Mouse (Mus musculus) MEL (cell line): ENCODE results near the gene Wdr91. TPM values are rescaled to one million over a fixed set of nuclear protein-coding genes. Genes with fewer than 3 reads are reported as not detected.
A peak's percentile ranks its signal among the peaks of the same experiment; 100 is the strongest.

Experiments used
- DNase-seq: peaks from one replicate; pipeline ENCODE4 v3.0.0; 2011; ENCODE audit warnings: low read depth, low spot score
- H3K27ac ChIP-seq: 2 replicates; pipeline ENCODE4 v1.5.1; 2012; ENCODE audit warnings: low read depth, mild to moderate bottlenecking, control low read depth, low read length, moderate library complexity; ENCODE audit not compliant: control insufficient read depth
- H3K27me3 ChIP-seq, 2 experiments: fragments of 150-350 bp in 1 of 2; sonication (generic) in 1 of 2; 2 replicates each; pipeline ENCODE4 v1.6.1; 2012; ENCODE audit warnings: low read length in 2 of 2, mild to moderate bottlenecking in 2 of 2, improper control_type of control experiment in 1 of 2, moderate library complexity in 1 of 2; ENCODE audit not compliant: insufficient read depth in 2 of 2, control insufficient read depth in 1 of 2
- H3K36me3 ChIP-seq, 2 experiments: 2 replicates each; pipeline ENCODE4 v1.6.1; 2012 to 2014; ENCODE audit warnings: low read length in 2 of 2, improper control_type of control experiment in 1 of 2, inconsistent platforms in 1 of 2, mild to moderate bottlenecking in 1 of 2; ENCODE audit not compliant: insufficient read depth in 2 of 2, control insufficient read depth in 1 of 2
- H3K4me1 ChIP-seq, 2 experiments: fragments of 150-350 bp in 1 of 2; sonication (generic) in 1 of 2; 2 replicates each; pipeline ENCODE4 v1.6.1; 2012; ENCODE audit warnings: low read length in 2 of 2, improper control_type of control experiment in 1 of 2, mild to moderate bottlenecking in 1 of 2; ENCODE audit not compliant: insufficient read depth in 2 of 2, control insufficient read depth in 1 of 2
- H3K4me3 ChIP-seq, 2 experiments: fragments of 150-350 bp in 1 of 2; sonication (generic) in 1 of 2; 2 replicates each; pipeline ENCODE4 v1.5.1; 2012; ENCODE audit warnings: low read depth in 2 of 2, low read length in 2 of 2, mild to moderate bottlenecking in 2 of 2, moderate library complexity in 2 of 2, control low read depth in 1 of 2, improper control_type of control experiment in 1 of 2; ENCODE audit not compliant: control insufficient read depth in 1 of 2, insufficient read depth in 1 of 2
- H3K79me2 ChIP-seq: 2 replicates; pipeline ENCODE4 v1.6.1; 2012; ENCODE audit warnings: mild to moderate bottlenecking, low read length, moderate library complexity; ENCODE audit not compliant: control insufficient read depth, poor library complexity, insufficient read depth
- H3K9ac ChIP-seq: 2 replicates; pipeline ENCODE4 v1.6.1; 2012; ENCODE audit warnings: low read depth, mild to moderate bottlenecking, control low read depth, low read length, moderate library complexity; ENCODE audit not compliant: control insufficient read depth, poor library complexity, severe bottlenecking
- H3K9me3 ChIP-seq: fragments of 150-350 bp; sonication (generic); replicated peaks from 2 replicates; pipeline ENCODE4 v1.6.1; 2012; ENCODE audit warnings: mild to moderate bottlenecking, low read length, improper control_type of control experiment, moderate library complexity; ENCODE audit not compliant: insufficient read depth
- CHD1 ChIP-seq: IDR thresholded peaks from 2 replicates; pipeline ENCODE4 v1.6.1; 2012; ENCODE audit warnings: low read depth, mild to moderate bottlenecking, inconsistent platforms, low read length, improper control_type of control experiment
- CTCF ChIP-seq, 3 experiments: IDR thresholded peaks in 2 of 3; conservative IDR thresholded peaks in 1 of 3; 2 replicates each; pipeline ENCODE4 v1.5.1; 2011 to 2012; ENCODE audit warnings: low read length in 3 of 3, low read depth in 2 of 3, mild to moderate bottlenecking in 2 of 3, improper control_type of control experiment in 1 of 3, inconsistent platforms in 1 of 3, mixed read lengths in 1 of 3, moderate library complexity in 1 of 3; ENCODE audit not compliant: control insufficient read depth in 1 of 3, insufficient read depth in 1 of 3, poor library complexity in 1 of 3, severe bottlenecking in 1 of 3
- E2F4 ChIP-seq: IDR thresholded peaks from 2 replicates; pipeline ENCODE4 v1.6.1; 2011; ENCODE audit warnings: low read depth, low read length, improper control_type of control experiment, borderline replicate concordance
- ELF1 ChIP-seq: IDR thresholded peaks from 2 replicates; pipeline ENCODE4 v1.6.1; 2014; ENCODE audit warnings: low read depth, mild to moderate bottlenecking, inconsistent platforms, low read length, improper control_type of control experiment, moderate library complexity
- EP300 ChIP-seq, 2 experiments: IDR thresholded peaks; 2 replicates each; pipeline ENCODE4 v1.6.1; 2011; ENCODE audit warnings: improper control_type of control experiment in 2 of 2, low read length in 2 of 2, low read depth in 1 of 2, mild to moderate bottlenecking in 1 of 2
- ETS1 ChIP-seq: IDR thresholded peaks from 2 replicates; pipeline ENCODE4 v1.6.1; 2012; ENCODE audit warnings: low read depth, mild to moderate bottlenecking, inconsistent platforms, low read length, improper control_type of control experiment, moderate library complexity
- GATA1 ChIP-seq: IDR thresholded peaks from 2 replicates; pipeline ENCODE4 v1.6.1; 2011; ENCODE audit warnings: low read depth, low read length, improper control_type of control experiment
- JUND ChIP-seq: IDR thresholded peaks from 2 replicates; pipeline ENCODE4 v1.6.1; 2011; ENCODE audit warnings: low read depth, mild to moderate bottlenecking, improper control_type of control experiment, low read length
- MAFK ChIP-seq: IDR thresholded peaks from 2 replicates; pipeline ENCODE4 v1.6.1; 2011; ENCODE audit warnings: low read depth, mild to moderate bottlenecking, low read length, improper control_type of control experiment, borderline replicate concordance
- MYC ChIP-seq: IDR thresholded peaks from 2 replicates; pipeline ENCODE4 v1.6.1; 2011; ENCODE audit warnings: low read depth, mild to moderate bottlenecking, low read length, improper control_type of control experiment, moderate library complexity
- NRF1 ChIP-seq: IDR thresholded peaks from 2 replicates; pipeline ENCODE4 v1.6.1; 2014; ENCODE audit warnings: low read depth, mild to moderate bottlenecking, inconsistent platforms, low read length, improper control_type of control experiment, moderate library complexity; ENCODE audit not compliant: poor library complexity, insufficient read depth, severe bottlenecking
- POLR2A ChIP-seq, 2 experiments: IDR thresholded peaks; 2 replicates each; pipeline ENCODE4 v1.6.1; 2011 to 2012; ENCODE audit warnings: low read length in 2 of 2, mild to moderate bottlenecking in 2 of 2, control low read depth in 1 of 2, improper control_type of control experiment in 1 of 2, low read depth in 1 of 2, moderate library complexity in 1 of 2; ENCODE audit not compliant: control insufficient read depth in 1 of 2, insufficient read depth in 1 of 2, poor library complexity in 1 of 2
- POLR2AphosphoS2 ChIP-seq: IDR thresholded peaks from 2 replicates; pipeline ENCODE4 v1.6.1; 2011; ENCODE audit warnings: low read length, improper control_type of control experiment
- RAD21 ChIP-seq: IDR thresholded peaks from 2 replicates; pipeline ENCODE4 v1.6.1; 2011; ENCODE audit warnings: mild to moderate bottlenecking, low read depth, low read length, improper control_type of control experiment
- SMC3 ChIP-seq: IDR thresholded peaks from 2 replicates; pipeline ENCODE4 v1.6.1; 2011; ENCODE audit warnings: low read depth, low read length, improper control_type of control experiment
- TBP ChIP-seq: IDR thresholded peaks from 2 replicates; pipeline ENCODE4 v1.8.0; 2011; ENCODE audit warnings: low read depth, low read length, improper control_type of control experiment
- TCF12 ChIP-seq: IDR thresholded peaks from 2 replicates; pipeline ENCODE4 v1.6.1; 2014; ENCODE audit warnings: low read depth, mild to moderate bottlenecking, inconsistent platforms, low read length, improper control_type of control experiment, moderate library complexity
- USF2 ChIP-seq, 2 experiments: IDR thresholded peaks; 2 replicates each; pipeline ENCODE4 v1.6.1; 2011 to 2012; ENCODE audit warnings: improper control_type of control experiment in 2 of 2, low read length in 2 of 2, borderline replicate concordance in 1 of 2, inconsistent platforms in 1 of 2, low read depth in 1 of 2, mild to moderate bottlenecking in 1 of 2; ENCODE audit not compliant: insufficient read depth in 1 of 2
- ZC3H11A ChIP-seq: IDR thresholded peaks from 2 replicates; pipeline ENCODE4 v1.6.1; 2012; ENCODE audit warnings: low read depth, mild to moderate bottlenecking, inconsistent platforms, low read length, improper control_type of control experiment
- ZKSCAN1 ChIP-seq: IDR thresholded peaks from 2 replicates; pipeline ENCODE4 v1.6.1; 2012; ENCODE audit warnings: low read depth, mild to moderate bottlenecking, inconsistent platforms, low read length, improper control_type of control experiment, moderate library complexity
- polyA plus RNA-seq, 2 experiments: library from polyadenylated mRNA; stranded (reverse) in 1 of 2; unstranded in 1 of 2; fragments of >175 nt in 1 of 2; fragments of >200 nt in 1 of 2; gene quantifications; 2 replicates each; pipeline versions ENCODE4 v1.2.1 to v1.2.4; 2012; ENCODE audit warnings: low replicate concordance in 2 of 2, low read depth in 1 of 2; ENCODE audit not compliant: insufficient read length in 2 of 2, insufficient read depth in 1 of 2, missing spikeins in 1 of 2
- total RNA-seq: library from RNA; depleted of rRNA; stranded (reverse); fragments of 300-350 nt; gene quantifications from 2 replicates; pipeline ENCODE4 v1.2.3, GENCODE M21; 2012; rRNA removed

Wdr91 gene
- total and polyA plus RNA-seq, 3 experiments: 11.7 to 24.1 TPM; not detected in 1

DNA sequence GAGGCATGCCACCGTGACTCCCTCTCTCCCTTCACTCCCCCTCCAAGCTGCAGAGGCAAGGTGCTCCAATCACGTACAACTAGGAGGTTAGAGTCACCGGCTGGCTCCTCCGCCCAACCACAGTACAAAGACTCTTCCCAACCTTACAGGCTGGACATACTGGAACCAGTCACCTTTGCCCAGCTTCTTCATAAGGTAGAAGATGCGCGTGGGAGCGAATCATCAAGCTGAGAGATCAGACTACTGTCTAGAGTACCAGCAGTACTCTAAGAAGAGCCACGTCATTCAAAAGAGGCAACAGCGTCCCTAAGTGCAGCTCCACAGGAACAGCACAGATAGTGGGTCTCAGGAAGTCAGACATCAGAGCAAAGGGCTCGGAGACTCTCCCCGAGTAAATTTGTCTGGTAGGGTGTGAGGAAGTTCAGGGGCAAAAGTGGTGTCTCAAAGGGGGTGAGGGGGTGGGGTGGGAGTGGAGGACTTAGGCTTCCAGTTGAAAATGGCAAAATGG lies 49.1 kb downstream of the Wdr91 start:
- Histone ChIP-seq H3K4me1 (peaks cover 8 to 21% of the 10 kb centered on the region in 2 experiments), H3K79me2 (peaks cover 3% of the 10 kb centered on the region; the same call in 1 of the 2 replicates), H3K27ac (peak overlapping the region; percentile 96), H3K9me3 (no peaks in the 10 kb centered on the region), H3K27me3 (peaks cover 0 to 1% of the 10 kb centered on the region in 2 experiments; a peak in 1 of 4 replicates), H3K9ac (peak overlapping the region; percentile 83), H3K4me3 (peak overlapping the region; percentile 81 to 96), H3K36me3 (peaks cover 0 to 14% of the 10 kb centered on the region in 2 experiments; a peak in 2 of 4 replicates)
- TF ChIP-seq ETS1: peak; percentile 51
- TF ChIP-seq NRF1: no peak
- TF ChIP-seq SMC3: peak; percentile 16; the same call in 1 of the 2 replicates
- peak in 1 of 2 experiments; percentile 35; a peak in 1 of 4 replicates for TF ChIP-seq POLR2A (IDR thresholded peaks at IDR 0.05; ENCODE audit: control insufficient read depth in 1 of 2, insufficient read depth in 1 of 2, low read depth in 1 of 2, low read length in 2 of 2, poor library complexity in 1 of 2)
- TF ChIP-seq ELF1: 0 out of 2 replicates have a peak, but pooled peaks have one; percentile 51
- TF ChIP-seq RAD21: peak; percentile 25
- no peak for TF ChIP-seq E2F4
- TF ChIP-seq MYC: no peak
- no peak for TF ChIP-seq USF2 (IDR thresholded peaks at IDR 0.05; ENCODE audit: borderline replicate concordance in 1 of 2, insufficient read depth in 1 of 2, low read depth in 1 of 2, low read length in 2 of 2)
- no peak for TF ChIP-seq CHD1
- TF ChIP-seq EP300 (IDR thresholded peaks at IDR 0.05; ENCODE audit: low read depth in 1 of 2, low read length in 2 of 2): no peak; a peak in 1 of 4 replicates
- no peak for TF ChIP-seq TBP
- peak in 1 of 3 experiments; percentile 30; a peak in 2 of 6 replicates for TF ChIP-seq CTCF (IDR thresholded peaks at IDR 0.05 in 2 of 3, conservative IDR thresholded peaks at IDR 0.05 in 1 of 3; ENCODE audit: control insufficient read depth in 1 of 3, insufficient read depth in 1 of 3, low read depth in 2 of 3, low read length in 3 of 3, poor library complexity in 1 of 3, severe bottlenecking in 1 of 3)
- TF ChIP-seq TCF12: 0 out of 2 replicates have a peak, but pooled peaks have one; percentile 17
- TF ChIP-seq MAFK: no peak
- DNase-seq: peak; percentile 76

DNA sequence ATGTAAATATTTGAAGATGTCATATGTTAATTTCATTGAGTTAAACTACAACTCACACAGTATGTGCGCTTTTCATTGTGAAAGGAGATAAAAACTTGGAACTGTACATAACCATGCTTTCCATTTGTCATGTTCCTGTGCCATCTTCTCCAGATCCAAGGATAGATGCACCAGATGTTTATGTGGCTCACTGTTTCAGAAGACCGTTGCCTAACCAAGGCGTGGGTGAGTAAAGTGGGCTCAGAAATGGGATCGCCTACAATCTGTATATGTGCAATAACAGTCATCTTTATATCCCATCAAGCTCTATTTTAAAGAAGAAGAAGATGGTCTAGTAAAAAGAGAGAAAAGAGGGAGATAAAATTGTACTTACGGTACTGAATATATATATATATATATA lies 78.3 kb downstream of the Wdr91 start:
- H3K4me3 ChIP-seq: no peak overlapping the region
- H3K9ac ChIP-seq: no peak overlapping the region
- no peaks in the 10 kb centered on the region; a peak in 1 of 4 replicates for H3K27me3 ChIP-seq
- H3K79me2 ChIP-seq: no peaks in the 10 kb centered on the region
- TF ChIP-seq JUND (no peak), ZKSCAN1 (no peak), ZC3H11A (no peak), POLR2AphosphoS2 (no peak), GATA1 (no peak)
- TF ChIP-seq, all 39 proteins: peak for 0
- Histone ChIP-seq H3K4me1 (no peaks in the 10 kb centered on the region), H3K27ac (no peak overlapping the region), H3K36me3 (no peaks in the 10 kb centered on the region), H3K9me3 (no peaks in the 10 kb centered on the region)
- DNase-seq: no peak

Other genes starting within 250 kb of the Wdr91 start
- gene Agbl3, start 130.4 kb downstream of the Wdr91 start, total RNA-seq: not detected in 2 replicates
- gene Agbl3, start 130.4 kb downstream of the Wdr91 start, polyA plus RNA-seq: 1 to 10 TPM in 1 of 2 experiments, not detected in 1; 1.3 TPM
- gene Tmem140, start 47.7 kb downstream of the Wdr91 start, total RNA-seq: 2.5 TPM in 2 replicates
- 1 to 10 TPM in 1 of 2 experiments, not detected in 1; 4.0 TPM for gene Tmem140, start 47.7 kb downstream of the Wdr91 start, polyA plus RNA-seq
- gene Cyren, start 32.8 kb downstream of the Wdr91 start, total RNA-seq: 9.4 and 10.1 TPM in 2 replicates
- 10 to 100 TPM in 1 of 2 experiments, not detected in 1; 15.9 TPM for gene Cyren, start 32.8 kb downstream of the Wdr91 start, polyA plus RNA-seq
- gene Stra8, start 9.3 kb upstream of the Wdr91 start, total RNA-seq: not detected in 2 replicates
- not detected for gene Stra8, start 9.3 kb upstream of the Wdr91 start, polyA plus RNA-seq
- 5.5 and 6.2 TPM in 2 replicates for gene Slc23a4, start 77.5 kb upstream of the Wdr91 start, total RNA-seq
- 10 to 100 TPM in 1 of 2 experiments, not detected in 1; 10.2 TPM for gene Slc23a4, start 77.5 kb upstream of the Wdr91 start, polyA plus RNA-seq
- 6.0 and 6.2 TPM in 2 replicates for gene Cnot4, start 222.8 kb upstream of the Wdr91 start, total RNA-seq
- 10 to 100 TPM; 13.6 to 41.9 TPM for gene Cnot4, start 222.8 kb upstream of the Wdr91 start, polyA plus RNA-seq